Mouse (Mus musculus) MEL (cell line): ENCODE data around the gene B020031M17Rik.
"Not testable (repeated sequence)": the region's sequence is repeated elsewhere in the genome, so short reads cannot be mapped to it uniquely, and the experiment has no call there.

Source experiments
- CTCF ChIP-seq, 3 experiments: IDR thresholded peaks in 2 of 3; conservative IDR thresholded peaks in 1 of 3; 2 replicates each; pipeline ENCODE4 v1.5.1; 2011 to 2012; ENCODE audit warnings: low read length in 3 of 3, low read depth in 2 of 3, mild to moderate bottlenecking in 2 of 3, improper control_type of control experiment in 1 of 3, inconsistent platforms in 1 of 3, mixed read lengths in 1 of 3, moderate library complexity in 1 of 3; ENCODE audit not compliant: control insufficient read depth in 1 of 3, insufficient read depth in 1 of 3, poor library complexity in 1 of 3, severe bottlenecking in 1 of 3
- E2F4 ChIP-seq: IDR thresholded peaks from 2 replicates; pipeline ENCODE4 v1.6.1; 2011; ENCODE audit warnings: low read depth, low read length, improper control_type of control experiment, borderline replicate concordance
- EP300 ChIP-seq, 2 experiments: IDR thresholded peaks; 2 replicates each; pipeline ENCODE4 v1.6.1; 2011; ENCODE audit warnings: improper control_type of control experiment in 2 of 2, low read length in 2 of 2, low read depth in 1 of 2, mild to moderate bottlenecking in 1 of 2
- GATA1 ChIP-seq: IDR thresholded peaks from 2 replicates; pipeline ENCODE4 v1.6.1; 2011; ENCODE audit warnings: low read depth, low read length, improper control_type of control experiment
- MAX ChIP-seq: IDR thresholded peaks from 2 replicates; pipeline ENCODE4 v1.6.1; 2011; ENCODE audit warnings: low read length, improper control_type of control experiment
- MXI1 ChIP-seq: IDR thresholded peaks from 2 replicates; pipeline ENCODE4 v1.6.1; 2011; ENCODE audit warnings: mild to moderate bottlenecking, low read depth, low read length, improper control_type of control experiment
- RCOR1 ChIP-seq: IDR thresholded peaks from 2 replicates; pipeline ENCODE4 v1.6.1; 2012; ENCODE audit warnings: low read depth, mild to moderate bottlenecking, inconsistent platforms, low read length, improper control_type of control experiment
- USF1 ChIP-seq: IDR thresholded peaks from 2 replicates; pipeline ENCODE4 v1.6.1; 2014; ENCODE audit warnings: low read depth, mild to moderate bottlenecking, inconsistent platforms, low read length, improper control_type of control experiment, moderate library complexity

GRCm38 (mm10) chr13:119968193-119968592 lies 17.6 kb upstream of the B020031M17Rik start:
- not testable (repeated sequence) for TF ChIP-seq GATA1; RCOR1; EP300 (IDR thresholded peaks at IDR 0.05; ENCODE audit: low read depth in 1 of 2, low read length in 2 of 2); E2F4; CTCF (IDR thresholded peaks at IDR 0.05 in 2 of 3, conservative IDR thresholded peaks at IDR 0.05 in 1 of 3; ENCODE audit: control insufficient read depth in 1 of 3, insufficient read depth in 1 of 3, low read depth in 2 of 3, low read length in 3 of 3, poor library complexity in 1 of 3, severe bottlenecking in 1 of 3); USF1; MAX; MXI1
